Mouse (Mus musculus) olfactory bulb, adult 2 months (tissue): ENCODE results near the gene Pak7.

Experiments
- CTCF ChIP-seq: fragments of 200-500 bp; IDR thresholded peaks from 2 replicates; pipeline ENCODE4 v1.5.1; 2012; ENCODE audit warnings: low read depth, mild to moderate bottlenecking, low read length, moderate library complexity; ENCODE audit not compliant: insufficient read depth
- POLR2A ChIP-seq: fragments of 200-500 bp; IDR thresholded peaks from 2 replicates; pipeline ENCODE4 v1.6.1; 2012; ENCODE audit warnings: mild to moderate bottlenecking, low read depth, low read length, moderate library complexity; ENCODE audit not compliant: insufficient read depth

DNA sequence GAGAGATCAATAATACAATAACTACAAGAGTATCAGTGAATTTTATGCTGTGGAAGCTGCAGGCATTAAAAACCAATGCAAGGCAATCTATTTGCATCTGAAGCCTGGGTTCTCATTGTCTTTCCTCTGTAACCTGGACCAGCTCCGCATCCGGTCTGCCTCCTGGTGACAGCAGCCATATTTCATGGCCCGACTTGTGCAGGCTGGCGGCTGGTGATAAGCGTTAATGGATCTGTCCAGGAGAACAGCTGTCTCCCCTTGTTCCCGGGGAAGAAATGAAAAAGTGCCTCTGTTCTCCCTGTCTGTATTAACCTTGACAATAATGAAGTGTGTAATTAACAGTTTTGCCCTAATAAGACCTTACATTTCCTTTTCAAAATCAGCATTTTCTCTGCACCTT is 265.9 kb downstream of the Pak7 start:
- TF ChIP-seq CTCF, result no peak
- TF ChIP-seq POLR2A, result no peak
